Mouse (Mus musculus): ENCODE results near the gene Dync1i1.

DNA sequence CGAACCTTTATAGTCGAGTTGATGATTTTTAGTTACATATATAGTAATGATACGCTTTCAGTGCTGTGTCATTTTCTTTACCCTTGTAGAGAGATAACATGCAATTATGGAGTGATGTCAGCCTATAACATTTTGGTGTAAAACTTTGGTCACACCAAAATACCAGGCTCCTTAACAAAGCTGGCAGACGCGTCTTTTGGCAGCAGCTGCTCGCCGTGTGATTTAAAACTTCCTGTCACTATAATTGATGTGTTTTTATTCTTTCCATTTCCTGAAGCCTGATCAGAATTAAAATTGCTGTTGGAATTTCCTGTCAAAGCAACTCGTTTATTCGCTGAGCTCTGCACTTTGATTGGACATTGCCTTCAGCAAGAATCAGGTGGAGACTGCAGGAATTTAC lies 103.7 kb downstream of the Dync1i1 start:
- TF ChIP-seq CTCF (IDR thresholded peaks at IDR 0.05; ENCODE audit: low read depth) (no peak), EP300 (IDR thresholded peaks at IDR 0.05; ENCODE audit: low read depth) (no peak)

Measured in heart, postnatal 0 days (tissue).